Mouse (Mus musculus) CD4-positive, CD25-positive, alpha-beta regulatory T cell (primary cell): ENCODE measurements around the gene Pde5a. TPM values are rescaled to one million over a fixed set of nuclear protein-coding genes. Genes with fewer than 3 reads are reported as not detected.

Source experiments
- polyA plus RNA-seq: library from polyadenylated mRNA; unstranded; fragments of 100-300 nt; shearing (Covaris generic); gene quantifications from one replicate; pipeline ENCODE4 v1.2.1, GENCODE M21; 2017

The Pde5a gene
- 0.23 TPM for polyA plus RNA-seq

GRCm38 (mm10) chr3:122728852-122729600 lies at the start of gene Pde5a:
Gene Pde5a, plus strand, starts transcription at chr3:122728947.

GRCm38 (mm10) chr3:122894772-122895171 lies 166.0 kb downstream of the Pde5a start, which contains the start of gene Fabp2:
Gene Fabp2, plus strand, starts transcription at chr3:122895072.

Other genes starting within 250 kb of the Pde5a start
- 0.35 TPM for gene Fnbp1l, start 109.2 kb upstream of the Pde5a start, polyA plus RNA-seq
- not detected for gene Fabp2, start 166.1 kb downstream of the Pde5a start, polyA plus RNA-seq
- gene Gm10959, start 190.4 kb downstream of the Pde5a start, polyA plus RNA-seq = not detected
- 90.3 TPM for gene 1810037I17Rik, start 195.3 kb downstream of the Pde5a start, polyA plus RNA-seq